19 mouse cellular contexts compared by ENCODE assay signal in genomic region chr1:75561898-75562238, GRCm38 (mm10). TPM values are rescaled to one million over a fixed set of nuclear protein-coding genes. Genes with fewer than 3 reads are reported as not detected.
DNase-seq lines count a peak whose midpoint lies in the region; ATAC-seq lines count a peak whose summit lies in the region.
"Had no signal": no experiment of that assay in that cellular context is flagged by ENCODE, and none has a peak within 500 bp of the region (broad histone marks: within the 10 kb centered on the region; RNA-seq: fewer than 3 reads in every experiment).

No protein-coding gene starts in this region.

- WGBS in heart, embryonic 13.5 days, result 23% methylated on average over 1 of the region's 1 CpGs
- WGBS in heart, embryonic 12.5 days, result 20% methylated on average over 1 of the region's 1 CpGs
- 48% methylated on average over 1 of the region's 1 CpGs for WGBS in hindbrain, embryonic 15.5 days
- 85% methylated on average over 1 of the region's 1 CpGs for WGBS in hindbrain, embryonic 11.5 days
- 47% methylated on average over 1 of the region's 1 CpGs for WGBS in midbrain, embryonic 15.5 days
- 55% methylated on average over 1 of the region's 1 CpGs for WGBS in midbrain, embryonic 16.5 days

- H3K4me2 ChIP-seq in heart, embryonic 13.5 days, result no peak overlapping the region
- H3K4me2 ChIP-seq in heart, embryonic 12.5 days, result no peak overlapping the region
- H3K4me2 ChIP-seq in hindbrain, embryonic 15.5 days, result no peak overlapping the region
- no peak overlapping the region for H3K4me2 ChIP-seq in hindbrain, embryonic 11.5 days (replicated peaks; ENCODE audit: low read depth, low read length)
- H3K4me2 ChIP-seq in midbrain, embryonic 15.5 days, result no peak overlapping the region
- no peak overlapping the region for H3K4me2 ChIP-seq in midbrain, embryonic 16.5 days (ENCODE audit: low read length)
- H3K4me2 ChIP-seq: embryonic facial prominence, embryonic 13.5 days; liver, embryonic 11.5 days had no signal

- H3K27me3 ChIP-seq in heart, embryonic 13.5 days (replicated peaks), result peaks cover 21% of the 10 kb centered on the region; the same call in 1 of the 2 replicates
- no peaks in the 10 kb centered on the region for H3K27me3 ChIP-seq in heart, embryonic 12.5 days (replicated peaks)
- no peaks in the 10 kb centered on the region for H3K27me3 ChIP-seq in hindbrain, embryonic 15.5 days
- no peaks in the 10 kb centered on the region for H3K27me3 ChIP-seq in hindbrain, embryonic 11.5 days (ENCODE audit: control insufficient read depth, insufficient read depth, low read length)
- no peaks in the 10 kb centered on the region for H3K27me3 ChIP-seq in midbrain, embryonic 15.5 days (replicated peaks)
- no peaks in the 10 kb centered on the region for H3K27me3 ChIP-seq in midbrain, embryonic 16.5 days (ENCODE audit: control insufficient read depth, insufficient read depth, low read depth, low read length)
- H3K27me3 ChIP-seq: embryonic facial prominence, embryonic 13.5 days had no signal

- H3K4me1 ChIP-seq in heart, embryonic 13.5 days, result peaks cover 53% of the 10 kb centered on the region
- peaks cover 37% of the 10 kb centered on the region for H3K4me1 ChIP-seq in heart, embryonic 12.5 days (replicated peaks)
- peaks cover 18% of the 10 kb centered on the region for H3K4me1 ChIP-seq in hindbrain, embryonic 15.5 days (replicated peaks)
- 0 out of 2 replicates have a peak, but pooled peaks cover 2% of the 10 kb centered on the region for H3K4me1 ChIP-seq in hindbrain, embryonic 11.5 days (replicated peaks; ENCODE audit: control insufficient read depth, insufficient read depth, low read length)
- peaks cover 18% of the 10 kb centered on the region for H3K4me1 ChIP-seq in midbrain, embryonic 15.5 days
- H3K4me1 ChIP-seq in midbrain, embryonic 16.5 days (ENCODE audit: control insufficient read depth, insufficient read depth, low read length), result peaks cover 8% of the 10 kb centered on the region

- H3K9ac ChIP-seq in heart, embryonic 13.5 days, result peak overlapping the region; percentile 25; the same call in 1 of the 2 replicates
- H3K9ac ChIP-seq in heart, embryonic 12.5 days, result no peak overlapping the region
- H3K9ac ChIP-seq in hindbrain, embryonic 15.5 days, result no peak overlapping the region
- no peak overlapping the region for H3K9ac ChIP-seq in hindbrain, embryonic 11.5 days (ENCODE audit: low read depth, low read length)
- no peak overlapping the region for H3K9ac ChIP-seq in midbrain, embryonic 15.5 days
- no peak overlapping the region for H3K9ac ChIP-seq in midbrain, embryonic 16.5 days (ENCODE audit: low read depth, low read length)
- H3K9ac ChIP-seq: embryonic facial prominence, embryonic 13.5 days had no signal

- no peak overlapping the region for H3K4me3 ChIP-seq in heart, embryonic 13.5 days
- H3K4me3 ChIP-seq in heart, embryonic 12.5 days, result no peak overlapping the region
- no peak overlapping the region for H3K4me3 ChIP-seq in hindbrain, embryonic 15.5 days
- no peak overlapping the region for H3K4me3 ChIP-seq in hindbrain, embryonic 11.5 days (ENCODE audit: low read depth, low read length)
- no peak overlapping the region for H3K4me3 ChIP-seq in midbrain, embryonic 15.5 days
- H3K4me3 ChIP-seq in midbrain, embryonic 16.5 days (ENCODE audit: low read depth, low read length), result no peak overlapping the region
- H3K4me3 ChIP-seq: embryonic facial prominence, embryonic 13.5 days; megakaryocyte, embryonic 14.5 days had no signal

- peak overlapping the region; percentile 41 for H3K27ac ChIP-seq in heart, embryonic 13.5 days (replicated peaks)
- no peak overlapping the region for H3K27ac ChIP-seq in heart, embryonic 12.5 days (ENCODE audit: poor library complexity, severe bottlenecking)
- peak overlapping the region; percentile 58 for H3K27ac ChIP-seq in hindbrain, embryonic 15.5 days (replicated peaks)
- H3K27ac ChIP-seq in hindbrain, embryonic 11.5 days (ENCODE audit: low read depth, low read length), result no peak overlapping the region
- H3K27ac ChIP-seq in midbrain, embryonic 15.5 days, result 0 out of 2 replicates have a peak overlapping the region, but pooled peaks have one; percentile 7
- no peak overlapping the region for H3K27ac ChIP-seq in midbrain, embryonic 16.5 days (ENCODE audit: low read length)
- H3K27ac ChIP-seq: embryonic facial prominence, embryonic 13.5 days; kidney, postnatal 0 days had no signal

- no peak for DNase-seq in hindbrain, embryonic 11.5 days (ENCODE audit: low spot score)
- DNase-seq in kidney, postnatal 25 days, result no peak
- DNase-seq: B cell, adult 2 months; cerebellum, adult 11 months; gastrocnemius, postnatal 14 days; kidney, adult 18-20 months; lung, adult 18-20 months; lung, postnatal 14 days; right cerebral cortex, postnatal 14 days; thymus, adult 2 months had no signal

- peaks cover 21% of the 10 kb centered on the region for H3K36me3 ChIP-seq in heart, embryonic 13.5 days
- H3K36me3 ChIP-seq in heart, embryonic 12.5 days, result peaks cover 11% of the 10 kb centered on the region
- peaks cover 10% of the 10 kb centered on the region; the same call in 1 of the 2 replicates for H3K36me3 ChIP-seq in hindbrain, embryonic 15.5 days
- no peaks in the 10 kb centered on the region for H3K36me3 ChIP-seq in hindbrain, embryonic 11.5 days (ENCODE audit: control insufficient read depth, insufficient read depth, low read length)
- peaks cover 6% of the 10 kb centered on the region; the same call in 1 of the 2 replicates for H3K36me3 ChIP-seq in midbrain, embryonic 15.5 days (replicated peaks)
- peaks cover 4% of the 10 kb centered on the region; the same call in 1 of the 2 replicates for H3K36me3 ChIP-seq in midbrain, embryonic 16.5 days (ENCODE audit: control insufficient read depth, insufficient read depth, low read length)

- H3K9me3 ChIP-seq in heart, embryonic 13.5 days, result 0 out of 2 replicates have a peak, but pooled peaks cover 8% of the 10 kb centered on the region
- 0 out of 2 replicates have a peak, but pooled peaks cover 8% of the 10 kb centered on the region for H3K9me3 ChIP-seq in heart, embryonic 12.5 days (replicated peaks)
- H3K9me3 ChIP-seq in hindbrain, embryonic 15.5 days, result no peaks in the 10 kb centered on the region
- H3K9me3 ChIP-seq in hindbrain, embryonic 11.5 days (ENCODE audit: control insufficient read depth, low read length), result no peaks in the 10 kb centered on the region
- H3K9me3 ChIP-seq in midbrain, embryonic 15.5 days, result 0 out of 2 replicates have a peak, but pooled peaks cover 2% of the 10 kb centered on the region
- H3K9me3 ChIP-seq in midbrain, embryonic 16.5 days (replicated peaks; ENCODE audit: control insufficient read depth, low read length, poor library complexity, severe bottlenecking), result 0 out of 2 replicates have a peak, but pooled peaks cover 3% of the 10 kb centered on the region

- ATAC-seq in heart, embryonic 13.5 days (ENCODE audit: extremely low read depth, insufficient number of reproducible peaks, low FRiP score, low TSS enrichment), result no peak
- ATAC-seq in heart, embryonic 12.5 days (ENCODE audit: insufficient number of reproducible peaks, low FRiP score), result no peak
- ATAC-seq in hindbrain, embryonic 15.5 days (ENCODE audit: low FRiP score, low read depth), result no peak
- no peak for ATAC-seq in hindbrain, embryonic 11.5 days (ENCODE audit: low FRiP score)
- no peak for ATAC-seq in midbrain, embryonic 15.5 days (replicated peaks)
- ATAC-seq in midbrain, embryonic 16.5 days, result no peak

RNA-seq across cellular contexts. Expression of gene Slc4a3, which starts 15.8 kb away (rescaled TPM):
- 25.3 and 25.4 TPM in 2 replicates for polyA plus RNA-seq in heart, embryonic 13.5 days (2015; fragmentation: Nextera tagmentation; extraction: Ambion mirVana)
- 32.6 and 35.7 TPM in 2 replicates for polyA plus RNA-seq in heart, embryonic 12.5 days (2016; fragmentation: Nextera tagmentation; extraction: Ambion mirVana)
- polyA plus RNA-seq in hindbrain, embryonic 15.5 days (2015; fragmentation: Nextera tagmentation; extraction: Ambion mirVana), result 72.4 and 77.2 TPM in 2 replicates
- 8.0 and 9.2 TPM in 2 replicates for polyA plus RNA-seq in hindbrain, embryonic 11.5 days (2014; fragmentation: Nextera tagmentation; extraction: Ambion mirVana)
- 68.8 and 79.6 TPM in 2 replicates for polyA plus RNA-seq in midbrain, embryonic 15.5 days (2015; fragmentation: Nextera tagmentation; extraction: Ambion mirVana)
- polyA plus RNA-seq in midbrain, embryonic 16.5 days (2015; fragmentation: Nextera tagmentation; extraction: Ambion mirVana), result 78.6 and 83.0 TPM in 2 replicates

RNA-seq across cellular contexts. Expression of gene Stk11ip, which starts 40.5 kb away (rescaled TPM):
- polyA plus RNA-seq in heart, embryonic 13.5 days (2015; fragmentation: Nextera tagmentation; extraction: Ambion mirVana), result 11.3 and 12.6 TPM in 2 replicates
- polyA plus RNA-seq in heart, embryonic 12.5 days (2016; fragmentation: Nextera tagmentation; extraction: Ambion mirVana), result 20.5 and 20.9 TPM in 2 replicates
- polyA plus RNA-seq in hindbrain, embryonic 15.5 days (2015; fragmentation: Nextera tagmentation; extraction: Ambion mirVana), result 20.1 and 21.0 TPM in 2 replicates
- polyA plus RNA-seq in hindbrain, embryonic 11.5 days (2014; fragmentation: Nextera tagmentation; extraction: Ambion mirVana), result 11.8 and 13.4 TPM in 2 replicates
- polyA plus RNA-seq in midbrain, embryonic 15.5 days (2015; fragmentation: Nextera tagmentation; extraction: Ambion mirVana), result 25.7 and 27.7 TPM in 2 replicates
- 23.2 and 25.9 TPM in 2 replicates for polyA plus RNA-seq in midbrain, embryonic 16.5 days (2015; fragmentation: Nextera tagmentation; extraction: Ambion mirVana)

RNA-seq across cellular contexts. Expression of gene Inha, which starts 55.0 kb away (rescaled TPM):
- polyA plus RNA-seq in heart, embryonic 13.5 days (2015; fragmentation: Nextera tagmentation; extraction: Ambion mirVana), result 5.5 and 6.0 TPM in 2 replicates
- polyA plus RNA-seq in heart, embryonic 12.5 days (2016; fragmentation: Nextera tagmentation; extraction: Ambion mirVana), result 7.5 and 9.2 TPM in 2 replicates
- 17.4 and 22.4 TPM in 2 replicates for polyA plus RNA-seq in hindbrain, embryonic 15.5 days (2015; fragmentation: Nextera tagmentation; extraction: Ambion mirVana)
- polyA plus RNA-seq in hindbrain, embryonic 11.5 days (2014; fragmentation: Nextera tagmentation; extraction: Ambion mirVana), result 1.3 and 2.0 TPM in 2 replicates
- polyA plus RNA-seq in midbrain, embryonic 15.5 days (2015; fragmentation: Nextera tagmentation; extraction: Ambion mirVana), result 24.3 and 24.5 TPM in 2 replicates
- polyA plus RNA-seq in midbrain, embryonic 16.5 days (2015; fragmentation: Nextera tagmentation; extraction: Ambion mirVana), result 19.7 and 21.2 TPM in 2 replicates

RNA-seq across cellular contexts. Expression of gene Obsl1, which starts 55.6 kb away (rescaled TPM):
- polyA plus RNA-seq in heart, embryonic 13.5 days (2015; fragmentation: Nextera tagmentation; extraction: Ambion mirVana), result 91.0 and 93.0 TPM in 2 replicates
- 137 and 147 TPM in 2 replicates for polyA plus RNA-seq in heart, embryonic 12.5 days (2016; fragmentation: Nextera tagmentation; extraction: Ambion mirVana)
- polyA plus RNA-seq in hindbrain, embryonic 15.5 days (2015; fragmentation: Nextera tagmentation; extraction: Ambion mirVana), result 28.1 and 34.9 TPM in 2 replicates
- 34.0 and 34.4 TPM in 2 replicates for polyA plus RNA-seq in hindbrain, embryonic 11.5 days (2014; fragmentation: Nextera tagmentation; extraction: Ambion mirVana)
- 29.3 and 31.9 TPM in 2 replicates for polyA plus RNA-seq in midbrain, embryonic 15.5 days (2015; fragmentation: Nextera tagmentation; extraction: Ambion mirVana)
- polyA plus RNA-seq in midbrain, embryonic 16.5 days (2015; fragmentation: Nextera tagmentation; extraction: Ambion mirVana), result 23.1 and 24.2 TPM in 2 replicates

Comparison
In these comparisons a context has a peak if more than half of its experiments do, and no peak if none do; other contexts are left out.
1. H3K27ac ChIP-seq: peak in heart, embryonic 13.5 days (single experiment), hindbrain, embryonic 15.5 days (single experiment) and midbrain, embryonic 15.5 days (single experiment); none in heart, embryonic 12.5 days (single experiment), hindbrain, embryonic 11.5 days (single experiment) and midbrain, embryonic 16.5 days (single experiment).